Mouse (Mus musculus) testis, adult 2 months (tissue): Measurements from ENCODE around the gene Asna1.
A peak's percentile ranks its signal among the peaks of the same experiment; 100 is the strongest.

ENCODE experiments used
- CTCF ChIP-seq: fragments of 200-500 bp; IDR thresholded peaks from 2 replicates; pipeline ENCODE4 v1.5.1; 2012; ENCODE audit warnings: low read depth, mild to moderate bottlenecking, inconsistent platforms, low read length, moderate library complexity; ENCODE audit not compliant: control insufficient read depth, insufficient read depth, insufficient replicate concordance
- POLR2A ChIP-seq: fragments of 200-500 bp; IDR thresholded peaks from 2 replicates; pipeline ENCODE4 v1.6.1; 2012; ENCODE audit warnings: low read depth, mild to moderate bottlenecking, inconsistent platforms, low read length, moderate library complexity; ENCODE audit not compliant: control insufficient read depth

DNA sequence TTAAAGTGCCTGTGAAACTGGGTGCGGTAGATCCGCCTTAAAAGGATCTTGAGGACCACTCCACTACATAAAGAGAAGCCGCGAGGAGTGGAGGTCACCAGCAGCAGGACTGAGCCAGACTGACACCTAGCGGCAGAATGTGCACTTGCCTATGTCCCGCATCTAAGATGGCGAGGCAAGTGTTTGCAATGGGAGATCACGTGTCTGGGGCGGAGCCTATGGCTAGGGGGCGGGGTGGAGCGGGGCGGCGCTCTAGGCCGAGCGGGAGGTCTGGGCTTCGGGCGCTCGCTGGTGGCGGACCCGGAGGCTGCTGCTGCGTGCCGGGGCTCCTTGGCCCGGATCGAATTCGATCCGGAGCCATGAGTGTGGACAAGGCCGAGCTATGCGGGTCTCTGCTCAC is 34.7 kb downstream of the Asna1 start, which contains the start of gene Hook2:
- TF ChIP-seq CTCF = peak; percentile 95; the same call in 1 of the 2 replicates
- TF ChIP-seq POLR2A = peak; percentile 71; the same call in 1 of the 2 replicates
